Mouse (Mus musculus): ENCODE data around the gene Nfxl1. TPM values are rescaled to one million over a fixed set of nuclear protein-coding genes. Genes with fewer than 3 reads are reported as not detected.

The Nfxl1 gene
- polyA plus RNA-seq, 1 experiment, result 52.7 TPM

DNA sequence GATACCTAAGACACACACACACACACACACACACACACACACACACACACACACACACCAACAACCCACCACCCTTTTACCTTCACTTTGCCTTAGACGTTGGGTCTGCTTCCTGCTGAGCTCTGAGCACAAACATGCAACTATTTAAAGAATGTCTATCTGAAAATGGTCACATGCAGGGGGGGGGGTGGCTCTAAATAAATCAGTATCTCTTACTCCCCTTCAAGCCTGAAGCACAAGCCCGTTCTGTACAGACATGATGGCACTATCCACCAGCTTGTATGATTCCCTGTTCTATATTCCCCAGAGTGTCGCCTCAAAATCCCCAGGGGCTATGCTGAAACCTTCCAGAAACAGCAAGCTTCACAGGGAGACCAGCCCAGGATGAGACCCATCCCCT lies 57.7 kb downstream of the Nfxl1 start:
- no peak overlapping the region for H3K4me3 ChIP-seq (ENCODE audit: insufficient read depth, low read length)
- no peak overlapping the region for H3K27ac ChIP-seq (ENCODE audit: insufficient read depth, low read length)
- H3K4me1 ChIP-seq (ENCODE audit: control insufficient read depth, insufficient read depth, low read length), result no peaks in the 10 kb centered on the region
- TF ChIP-seq POLR2A (IDR thresholded peaks at IDR 0.05; ENCODE audit: low read depth, low read length) (no peak), CTCF (IDR thresholded peaks at IDR 0.05; ENCODE audit: borderline replicate concordance, insufficient read depth, low read length) (no peak)

GRCm38 (mm10) chr5:72498271-72498670 lies 61.2 kb downstream of the Nfxl1 start:
- no peaks in the 10 kb centered on the region for H3K4me1 ChIP-seq (ENCODE audit: control insufficient read depth, insufficient read depth, low read length)
- no peak for TF ChIP-seq POLR2A (IDR thresholded peaks at IDR 0.05; ENCODE audit: low read depth, low read length)
- no peak for TF ChIP-seq CTCF (IDR thresholded peaks at IDR 0.05; ENCODE audit: borderline replicate concordance, insufficient read depth, low read length)
- no peak overlapping the region for H3K4me3 ChIP-seq (ENCODE audit: insufficient read depth, low read length)
- no peak overlapping the region for H3K27ac ChIP-seq (ENCODE audit: insufficient read depth, low read length)

DNA sequence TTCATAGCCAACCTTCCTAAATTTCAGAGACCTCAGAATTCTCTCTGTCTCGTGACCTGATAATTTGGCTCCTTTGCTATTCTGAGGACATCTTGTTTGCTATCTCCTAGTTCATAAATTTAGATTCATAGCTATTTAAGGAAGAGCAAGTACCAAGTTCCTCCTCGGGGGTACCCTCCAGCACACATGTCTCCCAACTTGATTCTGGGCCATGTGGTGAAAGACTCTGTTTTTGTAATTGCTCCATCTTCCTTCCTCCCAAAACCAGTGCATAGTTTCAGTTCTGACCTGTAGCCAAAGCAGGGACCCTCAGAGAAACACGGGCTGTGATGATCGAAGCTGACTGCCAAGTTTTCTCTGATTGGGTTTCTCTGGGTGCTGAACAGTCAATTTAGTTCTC lies 62.7 kb downstream of the Nfxl1 start:
- no peak for TF ChIP-seq CTCF (IDR thresholded peaks at IDR 0.05; ENCODE audit: borderline replicate concordance, insufficient read depth, low read length)
- no peak for TF ChIP-seq POLR2A (IDR thresholded peaks at IDR 0.05; ENCODE audit: low read depth, low read length)
- Histone ChIP-seq H3K4me1 (ENCODE audit: control insufficient read depth, insufficient read depth, low read length) (no peaks in the 10 kb centered on the region), H3K4me3 (ENCODE audit: insufficient read depth, low read length) (no peak overlapping the region), H3K27ac (ENCODE audit: insufficient read depth, low read length) (no peak overlapping the region)

DNA sequence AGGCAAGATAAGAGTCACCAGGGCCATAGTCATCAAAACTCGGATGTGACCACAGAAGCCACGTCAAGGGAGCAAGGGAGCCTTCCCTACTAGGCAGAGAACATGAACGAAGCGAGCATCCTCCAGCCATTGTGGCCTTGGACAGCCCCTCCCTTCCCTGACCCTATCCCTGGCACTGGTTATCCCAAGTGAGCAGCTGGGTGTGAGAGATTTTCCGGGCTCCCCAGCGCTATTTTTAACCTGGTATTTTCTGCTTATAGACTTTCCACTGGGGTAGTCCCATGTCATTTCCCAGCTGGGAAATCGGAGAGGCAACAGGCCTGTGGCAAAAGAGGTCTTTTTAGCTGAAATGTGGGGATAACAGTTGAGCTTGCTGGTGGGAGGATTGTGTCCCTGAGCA lies 65.6 kb downstream of the Nfxl1 start:
- 0 out of 2 replicates have a peak, but pooled peaks cover 3% of the 10 kb centered on the region for H3K4me1 ChIP-seq (ENCODE audit: control insufficient read depth, insufficient read depth, low read length)
- TF ChIP-seq POLR2A (IDR thresholded peaks at IDR 0.05; ENCODE audit: low read depth, low read length) (no peak), CTCF (IDR thresholded peaks at IDR 0.05; ENCODE audit: borderline replicate concordance, insufficient read depth, low read length) (no peak)
- no peak overlapping the region for H3K4me3 ChIP-seq (ENCODE audit: insufficient read depth, low read length)
- no peak overlapping the region for H3K27ac ChIP-seq (ENCODE audit: insufficient read depth, low read length)

DNA sequence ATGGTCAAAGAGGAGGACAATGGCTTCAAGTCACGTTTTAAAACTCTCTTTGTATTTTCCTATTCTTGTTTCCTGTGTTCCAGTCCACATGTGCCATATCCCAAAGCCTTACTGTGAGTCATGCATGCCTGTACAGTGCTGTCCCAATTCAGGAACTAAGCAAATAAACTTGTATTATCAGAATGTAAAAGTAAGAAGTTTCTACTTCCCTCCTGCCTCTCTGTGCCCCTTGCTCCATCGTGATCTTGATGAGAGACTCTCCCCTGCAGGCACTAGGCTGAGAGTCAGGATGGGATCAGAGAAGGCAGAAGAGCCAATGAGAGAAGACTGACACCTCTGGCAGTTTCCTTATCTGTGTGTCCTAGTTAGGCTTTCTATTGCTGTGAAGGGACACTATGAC lies 68.3 kb downstream of the Nfxl1 start:
- Histone ChIP-seq H3K27ac (ENCODE audit: insufficient read depth, low read length) (no peak overlapping the region), H3K4me3 (ENCODE audit: insufficient read depth, low read length) (no peak overlapping the region), H3K4me1 (ENCODE audit: control insufficient read depth, insufficient read depth, low read length) (0 out of 2 replicates have a peak, but pooled peaks cover 3% of the 10 kb centered on the region)
- no peak for TF ChIP-seq POLR2A (IDR thresholded peaks at IDR 0.05; ENCODE audit: low read depth, low read length)
- TF ChIP-seq CTCF (IDR thresholded peaks at IDR 0.05; ENCODE audit: borderline replicate concordance, insufficient read depth, low read length), result no peak

DNA sequence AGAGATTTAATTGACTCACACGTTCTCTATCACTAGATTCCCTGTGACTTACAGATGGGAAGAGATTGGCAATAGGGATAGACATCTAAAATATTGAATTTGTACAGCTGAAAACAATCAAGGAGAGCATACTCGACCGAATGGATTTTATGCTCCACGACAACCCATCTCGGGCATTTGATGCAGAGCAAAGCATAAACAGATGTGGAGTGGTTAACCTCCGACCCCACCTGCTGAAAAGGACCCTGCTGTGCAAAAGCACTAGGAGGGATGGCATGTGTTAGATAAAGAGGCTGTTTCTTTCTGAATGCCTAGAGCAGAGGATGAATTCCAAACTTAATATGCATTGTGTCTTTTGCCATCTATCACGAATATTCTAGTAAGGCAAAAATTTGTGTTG lies 79.0 kb downstream of the Nfxl1 start:
- H3K4me3 ChIP-seq (ENCODE audit: insufficient read depth, low read length), result no peak overlapping the region
- H3K4me1 ChIP-seq (ENCODE audit: control insufficient read depth, insufficient read depth, low read length), result no peaks in the 10 kb centered on the region
- no peak overlapping the region for H3K27ac ChIP-seq (ENCODE audit: insufficient read depth, low read length)
- TF ChIP-seq POLR2A (IDR thresholded peaks at IDR 0.05; ENCODE audit: low read depth, low read length) (no peak), CTCF (IDR thresholded peaks at IDR 0.05; ENCODE audit: borderline replicate concordance, insufficient read depth, low read length) (no peak)

- TF ChIP-seq POLR2A (IDR thresholded peaks at IDR 0.05; ENCODE audit: low read depth, low read length), result no peak
- no peak for TF ChIP-seq CTCF (IDR thresholded peaks at IDR 0.05; ENCODE audit: borderline replicate concordance, insufficient read depth, low read length)
- Histone ChIP-seq H3K4me1 (ENCODE audit: control insufficient read depth, insufficient read depth, low read length) (no peaks in the 10 kb centered on the region), H3K27ac (ENCODE audit: insufficient read depth, low read length) (no peak overlapping the region), H3K4me3 (ENCODE audit: insufficient read depth, low read length) (no peak overlapping the region)
Observed at GRCm38 (mm10) chr5:72472317-72473009, 87.0 kb downstream of the Nfxl1 start.

- TF ChIP-seq CTCF (IDR thresholded peaks at IDR 0.05; ENCODE audit: borderline replicate concordance, insufficient read depth, low read length), result no peak
- no peak for TF ChIP-seq POLR2A (IDR thresholded peaks at IDR 0.05; ENCODE audit: low read depth, low read length)
- H3K4me1 ChIP-seq (ENCODE audit: control insufficient read depth, insufficient read depth, low read length), result no peaks in the 10 kb centered on the region
- H3K4me3 ChIP-seq (ENCODE audit: insufficient read depth, low read length), result no peak overlapping the region
- no peak overlapping the region for H3K27ac ChIP-seq (ENCODE audit: insufficient read depth, low read length)
Observed at GRCm38 (mm10) chr5:72471746-72472145, 87.7 kb downstream of the Nfxl1 start.

- H3K4me3 ChIP-seq (ENCODE audit: insufficient read depth, low read length), result no peak overlapping the region
- no peak overlapping the region for H3K27ac ChIP-seq (ENCODE audit: insufficient read depth, low read length)
- TF ChIP-seq POLR2A (IDR thresholded peaks at IDR 0.05; ENCODE audit: low read depth, low read length) (no peak), CTCF (IDR thresholded peaks at IDR 0.05; ENCODE audit: borderline replicate concordance, insufficient read depth, low read length) (no peak)
- H3K4me1 ChIP-seq (ENCODE audit: control insufficient read depth, insufficient read depth, low read length), result no peaks in the 10 kb centered on the region
Observed at GRCm38 (mm10) chr5:72464932-72465331, 94.6 kb downstream of the Nfxl1 start.

Other genes with a start within 250 kb of the Nfxl1 start
- not detected in 2 replicates for gene Corin, start 55.2 kb downstream of the Nfxl1 start, polyA plus RNA-seq (2011; ENCODE audit: insufficient read length, low read depth, missing spikeins)
- 0.27 TPM in 1 of 2 replicates, not detected in the other for gene Zar1, start 21.6 kb upstream of the Nfxl1 start, polyA plus RNA-seq (2011; ENCODE audit: insufficient read length, low read depth, missing spikeins)
- gene Gm5868, start 27.9 kb upstream of the Nfxl1 start, polyA plus RNA-seq (2011; ENCODE audit: insufficient read length, low read depth, missing spikeins), result not detected in 2 replicates
- gene Cnga1, start 84.6 kb upstream of the Nfxl1 start, polyA plus RNA-seq (2011; ENCODE audit: insufficient read length, low read depth, missing spikeins), result not detected in 2 replicates
- 6.2 and 19.6 TPM in 2 replicates for gene Nipal1, start 88.1 kb upstream of the Nfxl1 start, polyA plus RNA-seq (2011; ENCODE audit: insufficient read length, low read depth, missing spikeins)
- 0.12 and 0.16 TPM in 2 replicates for gene Txk, start 193.1 kb upstream of the Nfxl1 start, polyA plus RNA-seq (2011; ENCODE audit: insufficient read length, low read depth, missing spikeins)